Mouse (Mus musculus): ENCODE measurements around the gene Evx2. TPM values are rescaled to one million over a fixed set of nuclear protein-coding genes. Genes with fewer than 3 reads are reported as not detected.

The Evx2 gene
- polyA plus RNA-seq, 1 experiment from 2014 or later = 0.31 TPM

DNA sequence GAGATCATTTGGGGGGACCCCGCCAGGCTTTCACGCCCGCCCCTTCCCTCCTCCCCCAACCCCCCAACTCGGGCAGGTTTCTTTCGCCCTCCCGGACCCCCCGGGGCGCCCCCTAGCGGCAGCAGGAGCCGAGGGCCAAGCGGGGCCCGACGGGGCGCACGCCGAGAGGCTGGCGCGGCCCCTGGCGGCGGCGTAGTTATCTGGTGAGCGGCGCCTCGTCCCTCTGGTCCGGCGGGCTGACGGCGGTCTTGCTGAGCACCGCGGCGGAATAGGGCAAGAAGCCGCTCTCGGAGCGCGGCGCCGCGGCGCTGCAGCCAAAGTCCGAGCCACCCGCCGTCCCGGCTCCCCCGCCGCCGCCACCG lies 4.0 kb downstream of the Evx2 start:
- Histone ChIP-seq H3K27me3 (replicated peaks) (peaks cover 50% of the 10 kb centered on the region), H3K9me3 (no peaks in the 10 kb centered on the region), H3K4me1 (peaks cover 12% of the 10 kb centered on the region), H3K4me3 (peak overlapping the region; percentile 28), H3K36me3 (replicated peaks) (no peaks in the 10 kb centered on the region), H3K4me2 (peak overlapping the region; percentile 50), H3K27ac (no peak overlapping the region), H3K9ac (no peak overlapping the region)
- WGBS = 2% methylated on average over 33 of the region's 47 CpGs
- ATAC-seq (replicated peaks) = no peak

DNA sequence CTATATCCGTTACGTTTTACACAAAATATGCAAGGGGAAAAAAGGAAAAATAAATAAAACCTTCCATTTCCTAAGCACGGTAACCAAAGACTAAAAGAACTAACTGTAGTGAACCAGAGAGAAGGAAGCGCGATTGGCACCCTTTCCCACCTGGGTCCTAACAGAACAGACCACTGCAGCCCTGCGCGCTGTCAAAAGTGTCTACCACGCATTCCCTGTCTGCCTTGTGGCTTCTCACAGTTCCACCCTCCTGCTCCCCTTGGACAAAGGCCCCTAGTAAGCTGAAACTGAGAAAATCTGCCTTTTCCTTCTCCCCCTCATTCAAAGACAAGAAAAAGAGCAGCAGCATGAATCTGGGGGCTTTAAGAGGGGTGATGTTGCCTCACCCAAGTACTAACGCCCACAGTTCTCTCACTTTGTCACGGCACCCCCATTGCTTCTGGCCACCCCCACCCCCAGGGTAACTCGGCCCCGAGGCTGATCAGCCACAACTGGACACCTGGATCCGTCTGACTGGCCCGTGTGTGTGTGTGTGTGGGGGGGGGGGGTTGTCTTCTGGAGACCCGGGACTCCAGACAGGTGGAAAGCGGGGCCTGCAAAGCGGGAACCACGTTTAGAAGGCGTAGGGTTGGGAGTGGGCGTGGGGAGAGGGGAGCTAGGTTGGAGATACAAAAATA lies 4.5 kb downstream of the Evx2 start:
- Histone ChIP-seq H3K4me3 (no peak overlapping the region), H3K4me1 (peaks cover 12% of the 10 kb centered on the region), H3K27ac (no peak overlapping the region), H3K27me3 (replicated peaks) (peaks cover 53% of the 10 kb centered on the region), H3K9me3 (no peaks in the 10 kb centered on the region), H3K4me2 (0 out of 2 replicates have a peak overlapping the region, but pooled peaks have one; percentile 50), H3K36me3 (replicated peaks) (no peaks in the 10 kb centered on the region), H3K9ac (no peak overlapping the region)
- WGBS = 3% methylated on average over 20 of the region's 20 CpGs
- ATAC-seq (replicated peaks) = no peak

DNA sequence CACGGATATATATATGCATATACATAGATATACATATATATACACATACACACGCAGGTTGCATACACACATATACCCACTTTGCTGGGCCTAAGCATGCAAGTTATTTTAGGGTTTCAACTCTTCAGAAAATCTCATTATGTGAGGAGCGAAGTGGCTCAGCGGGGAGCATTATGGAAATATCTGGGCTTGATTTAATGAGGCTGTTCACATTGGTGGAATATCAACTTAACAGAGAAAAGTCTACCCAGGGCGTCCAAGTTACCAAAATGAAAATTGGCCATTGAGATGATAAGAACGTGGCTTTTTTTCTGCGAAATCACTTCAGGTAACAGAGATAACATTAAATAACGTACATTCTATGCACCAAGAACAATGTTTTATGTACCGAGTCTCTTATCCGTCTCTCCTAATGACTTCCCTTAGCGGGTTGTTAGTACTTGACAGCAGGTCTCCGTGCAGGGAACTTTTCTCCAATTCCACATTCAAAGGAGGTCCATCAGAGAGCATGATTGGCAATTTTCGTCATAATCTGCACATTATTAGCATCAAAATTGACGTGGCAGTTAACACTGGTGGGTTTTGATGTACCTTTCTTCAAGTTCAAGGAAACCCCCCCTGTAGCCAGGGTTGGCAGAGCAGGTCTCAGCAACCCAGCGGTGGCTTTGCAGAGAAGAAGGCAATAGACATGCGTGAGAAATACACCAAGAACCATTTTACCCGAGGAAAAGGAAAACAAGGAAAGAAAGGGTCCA lies 5.4 kb downstream of the Evx2 start:
- Histone ChIP-seq H3K27me3 (replicated peaks) (peaks cover 62% of the 10 kb centered on the region), H3K9ac (no peak overlapping the region), H3K4me2 (no peak overlapping the region), H3K36me3 (replicated peaks) (no peaks in the 10 kb centered on the region), H3K27ac (no peak overlapping the region), H3K4me3 (no peak overlapping the region), H3K9me3 (no peaks in the 10 kb centered on the region), H3K4me1 (peaks cover 10% of the 10 kb centered on the region)
- WGBS = 11% methylated on average over 17 of the region's 17 CpGs
- no peak for ATAC-seq (replicated peaks)

DNA sequence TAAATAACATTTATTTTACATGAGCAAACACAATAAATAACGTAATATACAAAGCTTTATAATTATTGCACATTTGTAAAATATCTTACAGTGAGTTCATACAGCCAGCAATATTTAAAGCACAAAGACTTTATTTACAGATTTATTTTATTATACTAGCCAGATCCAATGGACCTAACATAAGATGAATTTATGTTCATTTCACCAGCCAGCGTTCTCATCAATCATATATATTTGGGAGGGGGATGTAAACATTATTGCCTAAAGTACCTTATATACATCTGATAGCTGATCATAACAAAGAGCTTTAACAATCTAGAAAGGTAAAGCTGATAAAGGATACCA lies 6.4 kb downstream of the Evx2 start:
- no peak overlapping the region for H3K9ac ChIP-seq
- no peak overlapping the region for H3K4me2 ChIP-seq
- H3K27me3 ChIP-seq (replicated peaks) = peaks cover 65% of the 10 kb centered on the region
- peaks cover 9% of the 10 kb centered on the region for H3K4me1 ChIP-seq
- H3K9me3 ChIP-seq = no peaks in the 10 kb centered on the region
- no peak overlapping the region for H3K27ac ChIP-seq
- H3K36me3 ChIP-seq (replicated peaks) = no peaks in the 10 kb centered on the region
- no peak overlapping the region for H3K4me3 ChIP-seq
- 37% methylated on average over 2 of the region's 2 CpGs for WGBS
- ATAC-seq (replicated peaks) = no peak

DNA sequence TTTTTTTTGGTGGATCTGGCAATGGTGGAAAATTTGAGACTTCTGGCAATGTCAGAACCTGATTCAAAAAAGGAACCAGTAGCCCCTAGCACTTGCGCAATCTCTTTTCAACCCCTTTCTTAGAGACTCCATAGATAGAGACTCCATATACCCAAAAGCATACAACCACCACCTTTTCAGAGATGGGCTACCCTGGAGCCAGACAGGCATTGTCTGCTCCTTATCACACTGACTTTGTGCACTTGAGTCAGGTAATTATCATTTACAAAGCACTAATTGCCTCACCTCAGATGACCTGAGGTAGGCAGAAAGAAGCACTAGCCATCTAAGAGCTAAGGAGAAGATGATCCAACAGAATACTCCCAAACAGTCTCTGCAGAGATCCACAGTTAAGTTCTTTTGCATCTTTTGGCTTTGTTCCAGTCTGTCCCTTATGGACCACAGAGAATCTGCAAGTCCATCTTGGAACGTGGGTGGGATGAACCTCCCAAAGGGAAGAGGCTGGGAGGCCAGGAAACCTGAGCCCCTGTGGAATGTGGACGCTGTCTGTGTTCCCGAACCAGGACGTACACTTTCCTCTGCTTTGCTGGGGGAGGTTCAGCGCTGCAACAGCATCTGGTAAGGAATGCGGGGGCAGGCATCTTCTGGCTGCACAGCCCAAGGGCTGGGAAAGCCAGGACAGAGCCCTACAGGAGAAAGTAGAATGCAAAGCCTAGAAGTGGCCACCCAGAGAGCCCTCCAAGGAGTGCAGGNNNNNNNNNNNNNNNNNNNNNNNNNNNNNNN lies 12.1 kb downstream of the Evx2 start:
- ATAC-seq (replicated peaks) = no peak
- Histone ChIP-seq H3K27me3 (replicated peaks) (peaks cover 87% of the 10 kb centered on the region), H3K4me1 (no peaks in the 10 kb centered on the region), H3K4me3 (no peak overlapping the region), H3K9me3 (no peaks in the 10 kb centered on the region), H3K36me3 (replicated peaks) (no peaks in the 10 kb centered on the region), H3K4me2 (no peak overlapping the region), H3K27ac (no peak overlapping the region), H3K9ac (no peak overlapping the region)
- 14% methylated on average over 7 of the region's 7 CpGs for WGBS

DNA sequence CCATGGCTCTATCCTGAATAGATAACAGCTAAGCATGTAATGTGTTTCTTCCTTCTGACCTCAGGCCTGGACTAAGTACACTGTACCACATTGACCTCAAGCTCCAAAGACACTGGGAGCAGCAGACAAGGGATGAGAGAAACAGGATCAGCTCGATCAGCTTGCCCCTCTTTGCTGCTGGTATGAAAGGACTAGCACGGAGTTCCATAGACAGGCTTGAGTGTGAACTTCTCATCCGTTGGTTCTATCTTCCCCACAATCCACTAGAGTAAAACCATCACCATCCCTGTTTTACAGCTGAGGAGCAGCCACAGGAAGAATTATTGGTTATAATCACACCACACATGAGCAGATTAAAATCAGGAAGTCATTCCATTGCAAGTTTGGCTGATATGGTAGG lies 13.7 kb downstream of the Evx2 start:
- H3K27me3 ChIP-seq (replicated peaks) = peaks cover 75% of the 10 kb centered on the region
- H3K27ac ChIP-seq = no peak overlapping the region
- ATAC-seq (replicated peaks) = no peak
- no peaks in the 10 kb centered on the region for H3K36me3 ChIP-seq (replicated peaks)
- H3K4me2 ChIP-seq = no peak overlapping the region
- H3K4me1 ChIP-seq = no peaks in the 10 kb centered on the region
- H3K4me3 ChIP-seq = no peak overlapping the region
- WGBS = 82% methylated on average over 3 of the region's 3 CpGs
- H3K9me3 ChIP-seq = no peaks in the 10 kb centered on the region
- H3K9ac ChIP-seq = no peak overlapping the region

DNA sequence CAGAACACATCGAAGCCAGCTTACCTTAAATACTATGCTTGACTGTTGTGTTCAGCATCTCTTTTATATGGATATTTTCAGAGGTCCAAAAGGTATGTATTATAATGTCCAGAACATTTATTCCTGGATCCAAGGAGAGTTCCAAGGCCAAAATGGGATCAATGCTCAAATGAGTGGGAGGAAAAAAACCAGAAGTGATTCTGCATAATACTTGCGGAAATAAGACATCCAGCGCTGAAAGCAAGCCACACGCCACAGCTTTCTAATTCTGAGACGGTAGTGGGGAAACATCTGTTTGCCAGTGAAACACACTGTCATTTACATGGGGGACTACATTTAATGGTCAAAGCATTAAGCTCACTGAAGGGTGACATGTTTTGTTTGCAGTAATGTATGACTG lies 16.9 kb downstream of the Evx2 start:
- Histone ChIP-seq H3K9ac (no peak overlapping the region), H3K36me3 (replicated peaks) (no peaks in the 10 kb centered on the region), H3K4me1 (no peaks in the 10 kb centered on the region), H3K27me3 (replicated peaks) (peaks cover 44% of the 10 kb centered on the region), H3K9me3 (no peaks in the 10 kb centered on the region), H3K27ac (no peak overlapping the region), H3K4me3 (no peak overlapping the region), H3K4me2 (no peak overlapping the region)
- ATAC-seq (replicated peaks) = no peak
- WGBS = 65% methylated on average over 5 of the region's 5 CpGs

DNA sequence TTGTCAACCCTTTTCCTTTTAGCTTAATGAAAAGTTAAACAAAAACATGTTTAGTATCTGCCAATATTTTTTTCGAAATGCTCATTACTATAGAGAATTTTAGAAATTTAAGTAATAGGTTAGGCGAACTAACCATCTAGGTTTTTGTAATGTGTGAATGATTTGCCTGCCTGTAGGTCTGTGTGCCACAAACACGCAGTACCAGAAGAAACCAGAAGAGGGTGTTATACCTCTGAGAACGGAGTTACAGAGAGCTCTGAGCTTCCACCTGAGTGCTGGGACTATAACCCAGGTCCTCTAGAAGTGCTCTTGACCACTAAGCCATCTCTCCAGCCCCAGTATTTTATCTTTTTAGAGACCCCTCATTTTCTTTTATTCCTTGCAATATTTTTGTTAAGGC lies 23.9 kb downstream of the Evx2 start:
- no peak for ATAC-seq (replicated peaks)
- WGBS = 67% methylated on average over 4 of the region's 4 CpGs
- Histone ChIP-seq H3K9ac (no peak overlapping the region), H3K4me1 (no peaks in the 10 kb centered on the region), H3K9me3 (no peaks in the 10 kb centered on the region), H3K27ac (no peak overlapping the region), H3K4me3 (no peak overlapping the region), H3K4me2 (no peak overlapping the region), H3K36me3 (replicated peaks) (no peaks in the 10 kb centered on the region), H3K27me3 (replicated peaks) (no peaks in the 10 kb centered on the region)

DNA sequence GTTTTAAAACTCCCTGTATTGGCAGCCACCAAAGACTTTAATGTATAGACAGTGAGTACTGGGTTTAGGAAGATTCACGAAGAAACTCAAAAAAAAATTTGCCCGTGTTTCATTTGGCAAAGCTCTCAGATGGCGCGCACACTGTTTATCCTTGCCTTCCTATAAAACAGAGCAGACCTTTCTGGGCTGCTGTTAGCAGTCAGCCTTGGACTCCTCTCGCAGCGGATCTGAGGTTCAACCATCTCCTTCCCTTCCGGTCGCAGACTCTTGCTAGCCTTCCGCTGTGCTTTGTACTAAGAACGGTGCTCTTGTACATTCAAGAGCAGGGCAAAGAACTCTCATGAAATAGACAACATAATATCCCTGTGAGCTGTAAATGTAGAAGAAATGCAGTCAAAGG lies 39.0 kb downstream of the Evx2 start:
- Histone ChIP-seq H3K9ac (no peak overlapping the region), H3K27me3 (replicated peaks) (no peaks in the 10 kb centered on the region), H3K4me1 (no peaks in the 10 kb centered on the region), H3K36me3 (replicated peaks) (no peaks in the 10 kb centered on the region), H3K4me2 (no peak overlapping the region), H3K27ac (no peak overlapping the region), H3K4me3 (no peak overlapping the region), H3K9me3 (no peaks in the 10 kb centered on the region)
- 86% methylated on average over 10 of the region's 10 CpGs for WGBS
- no peak for ATAC-seq (replicated peaks)

DNA sequence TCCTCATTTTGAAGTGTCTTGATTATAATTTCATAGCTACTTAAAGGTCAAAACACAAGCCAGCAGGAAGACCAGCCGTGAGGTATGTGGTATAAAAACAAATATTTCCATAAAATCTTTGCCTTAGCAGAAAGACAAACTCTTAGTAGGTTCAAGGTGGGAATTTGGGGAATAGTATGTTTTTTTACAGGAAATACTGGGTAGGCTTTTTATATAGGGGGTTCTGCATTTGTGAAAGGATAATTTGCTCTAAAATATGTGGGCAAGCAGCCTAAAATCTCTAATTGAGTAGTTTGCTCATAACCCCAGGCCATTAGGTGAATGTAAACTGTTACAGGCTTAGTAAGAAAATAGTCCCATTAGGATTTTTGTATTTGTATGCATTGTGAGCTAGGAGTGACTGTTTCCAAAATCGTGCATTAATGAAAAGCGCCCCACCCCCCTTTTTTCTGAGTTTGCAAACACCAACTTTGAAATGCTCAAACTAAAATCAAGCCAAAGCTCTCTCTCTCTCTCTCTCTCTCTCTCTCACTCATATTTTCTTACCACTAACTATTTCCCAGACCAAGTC lies 39.6 kb downstream of the Evx2 start:
- H3K36me3 ChIP-seq (replicated peaks) = no peaks in the 10 kb centered on the region
- H3K27ac ChIP-seq = no peak overlapping the region
- ATAC-seq (replicated peaks) = no peak
- no peak overlapping the region for H3K9ac ChIP-seq
- H3K4me1 ChIP-seq = no peaks in the 10 kb centered on the region
- no peak overlapping the region for H3K4me2 ChIP-seq
- no peaks in the 10 kb centered on the region for H3K27me3 ChIP-seq (replicated peaks)
- H3K9me3 ChIP-seq = no peaks in the 10 kb centered on the region
- 86% methylated on average over 3 of the region's 3 CpGs for WGBS
- no peak overlapping the region for H3K4me3 ChIP-seq

DNA sequence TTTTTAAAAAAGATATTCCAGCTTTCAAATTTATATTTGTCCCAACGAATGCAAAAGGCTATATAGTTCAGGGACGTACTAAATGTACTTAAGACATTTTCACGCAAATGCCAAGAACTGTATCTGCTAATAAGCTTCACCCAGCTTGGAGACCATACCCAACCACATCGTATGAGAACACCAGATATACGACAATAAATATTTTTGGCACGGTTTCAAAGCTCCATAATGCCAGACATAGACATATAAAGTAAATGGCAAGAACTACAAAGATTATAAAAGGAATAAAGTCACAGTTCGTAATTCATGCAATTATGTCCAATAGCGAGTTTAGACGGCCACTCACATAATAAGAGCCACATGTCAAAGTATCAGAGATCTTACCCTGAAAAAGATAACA lies 41.7 kb downstream of the Evx2 start:
- WGBS = 87% methylated on average over 9 of the region's 9 CpGs
- H3K4me2 ChIP-seq = no peak overlapping the region
- no peak overlapping the region for H3K4me3 ChIP-seq
- H3K9me3 ChIP-seq = no peaks in the 10 kb centered on the region
- no peaks in the 10 kb centered on the region for H3K27me3 ChIP-seq (replicated peaks)
- no peaks in the 10 kb centered on the region for H3K36me3 ChIP-seq (replicated peaks)
- no peak overlapping the region for H3K27ac ChIP-seq
- ATAC-seq (replicated peaks) = no peak
- H3K4me1 ChIP-seq = no peaks in the 10 kb centered on the region
- H3K9ac ChIP-seq = no peak overlapping the region

DNA sequence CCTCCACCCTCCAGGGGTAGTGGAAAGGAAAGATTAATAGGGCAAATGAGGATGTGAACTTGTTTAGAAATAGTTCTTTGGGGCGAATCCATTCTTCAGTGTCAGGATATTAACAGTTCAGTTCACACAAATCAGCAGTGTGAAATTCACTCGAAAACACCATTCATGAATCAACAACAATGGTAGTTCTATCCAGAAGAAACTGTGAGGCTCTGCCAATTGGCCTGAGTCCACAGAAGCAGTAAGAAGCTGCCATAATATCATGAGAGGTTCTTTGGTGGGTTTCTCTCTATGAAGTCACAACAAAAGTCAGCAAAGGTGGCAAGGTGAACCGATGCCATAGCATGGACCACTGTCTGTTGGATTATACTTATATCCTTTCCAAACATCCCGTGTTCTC lies 48.0 kb downstream of the Evx2 start:
- Histone ChIP-seq H3K4me1 (no peaks in the 10 kb centered on the region), H3K9me3 (no peaks in the 10 kb centered on the region), H3K27ac (no peak overlapping the region), H3K27me3 (replicated peaks) (no peaks in the 10 kb centered on the region), H3K4me3 (no peak overlapping the region), H3K36me3 (replicated peaks) (no peaks in the 10 kb centered on the region), H3K4me2 (no peak overlapping the region), H3K9ac (no peak overlapping the region)
- WGBS = 82% methylated on average over 4 of the region's 4 CpGs
- ATAC-seq (replicated peaks) = no peak

Data from midbrain, embryonic 15.5 days (tissue).